Mouse (Mus musculus): ENCODE measurements at regions not wholly inside any gene's neighbourhood (a gene's known extent, or its start where the extent isn't known, plus 50 kb on each side); places are given as distances from the start of the nearest gene placed in this dataset.

DNA sequence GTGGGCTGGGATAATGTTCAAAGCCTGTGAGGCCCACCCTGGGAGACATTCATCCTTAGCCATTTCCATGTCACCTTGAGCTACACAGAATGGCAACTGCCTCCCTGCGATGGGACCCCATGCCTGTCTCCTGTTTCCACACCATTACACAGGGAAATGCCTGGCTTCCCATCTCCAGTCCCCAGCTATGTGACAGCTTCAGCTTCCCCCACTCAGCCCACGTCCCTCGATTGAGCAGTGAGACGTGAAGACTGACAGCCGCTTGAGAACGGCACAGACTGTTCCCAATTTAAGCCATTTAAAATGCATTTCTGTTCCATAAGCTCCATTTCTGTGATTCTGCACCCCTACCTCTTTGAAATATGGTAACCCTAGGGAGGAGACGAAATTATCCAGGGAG lies 243.1 kb upstream of the Vstm2b start:
- Histone ChIP-seq H3K27ac (ENCODE audit: insufficient read depth, low read depth, low read length) (no peak overlapping the region), H3K4me3 (ENCODE audit: low read depth, low read length) (no peak overlapping the region), H3K4me1 (ENCODE audit: control insufficient read depth, insufficient read depth, insufficient read length, low read length) (no peaks in the 10 kb centered on the region), H3K36me3 (ENCODE audit: control insufficient read depth, insufficient read depth, low read length) (no peaks in the 10 kb centered on the region), H3K27me3 (ENCODE audit: control insufficient read depth, insufficient read depth, low read length) (no peaks in the 10 kb centered on the region)
- 79% methylated on average over 7 of the region's 7 CpGs for WGBS
- TF ChIP-seq CTCF (IDR thresholded peaks at IDR 0.05; ENCODE audit: extremely low read depth, insufficient read length, insufficient replicate concordance, low read depth, low read length) (no peak), POLR2A (IDR thresholded peaks at IDR 0.05; ENCODE audit: low read depth, low read length) (no peak)

DNA sequence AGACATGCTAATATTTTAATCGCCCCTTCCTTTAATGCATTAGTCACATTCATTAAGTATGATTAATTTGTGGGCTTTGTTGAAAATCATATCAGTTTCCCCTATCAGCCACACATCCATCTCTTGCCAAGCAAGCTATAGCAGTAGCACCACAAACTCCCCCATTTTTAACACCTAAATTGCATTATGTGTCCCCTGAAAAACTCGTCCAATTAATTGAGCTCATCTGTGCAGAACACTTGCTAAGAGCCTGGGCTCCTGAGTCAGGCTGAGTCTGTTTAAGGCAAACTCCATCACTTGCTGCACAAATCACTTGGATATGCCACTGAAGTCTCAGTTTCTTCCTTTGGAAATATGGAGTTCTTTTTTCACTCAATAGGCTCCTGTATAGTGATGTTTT lies 242.7 kb upstream of the Vstm2b start:
- H3K4me3 ChIP-seq (ENCODE audit: low read depth, low read length), result no peak overlapping the region
- no peaks in the 10 kb centered on the region for H3K36me3 ChIP-seq (ENCODE audit: control insufficient read depth, insufficient read depth, low read length)
- no peaks in the 10 kb centered on the region for H3K4me1 ChIP-seq (ENCODE audit: control insufficient read depth, insufficient read depth, insufficient read length, low read length)
- no peak overlapping the region for H3K27ac ChIP-seq (ENCODE audit: insufficient read depth, low read depth, low read length)
- 86% methylated on average over 2 of the region's 2 CpGs for WGBS
- TF ChIP-seq POLR2A (IDR thresholded peaks at IDR 0.05; ENCODE audit: low read depth, low read length) (no peak), CTCF (IDR thresholded peaks at IDR 0.05; ENCODE audit: extremely low read depth, insufficient read length, insufficient replicate concordance, low read depth, low read length) (no peak)
- no peaks in the 10 kb centered on the region for H3K27me3 ChIP-seq (ENCODE audit: control insufficient read depth, insufficient read depth, low read length)

DNA sequence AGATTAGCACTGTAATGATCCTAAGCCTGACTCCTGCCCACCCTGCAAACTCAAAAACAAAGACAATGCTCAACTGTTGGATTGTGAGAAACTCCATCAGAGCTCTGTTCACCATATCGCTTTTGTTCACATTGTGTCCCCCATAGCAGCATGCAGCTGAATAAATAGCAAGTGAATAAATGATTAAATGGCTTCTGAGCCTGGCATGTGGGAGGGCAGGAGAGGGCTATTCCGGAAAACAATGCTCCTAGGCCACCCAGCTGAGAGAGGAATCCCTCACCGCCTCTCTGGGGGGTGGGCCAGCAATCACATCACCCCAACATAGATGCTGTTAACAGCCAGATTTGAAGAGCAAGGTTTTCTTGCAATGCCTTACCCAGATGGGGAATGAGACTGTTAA lies 238.5 kb upstream of the Vstm2b start:
- H3K36me3 ChIP-seq (ENCODE audit: control insufficient read depth, insufficient read depth, low read length), result no peaks in the 10 kb centered on the region
- H3K4me3 ChIP-seq (ENCODE audit: low read depth, low read length), result no peak overlapping the region
- TF ChIP-seq CTCF (IDR thresholded peaks at IDR 0.05; ENCODE audit: extremely low read depth, insufficient read length, insufficient replicate concordance, low read depth, low read length) (no peak), POLR2A (IDR thresholded peaks at IDR 0.05; ENCODE audit: low read depth, low read length) (no peak)
- H3K27ac ChIP-seq (ENCODE audit: insufficient read depth, low read depth, low read length), result no peak overlapping the region
- 37% methylated on average over 3 of the region's 3 CpGs for WGBS
- H3K27me3 ChIP-seq (ENCODE audit: control insufficient read depth, insufficient read depth, low read length), result no peaks in the 10 kb centered on the region
- no peaks in the 10 kb centered on the region for H3K4me1 ChIP-seq (ENCODE audit: control insufficient read depth, insufficient read depth, insufficient read length, low read length)

DNA sequence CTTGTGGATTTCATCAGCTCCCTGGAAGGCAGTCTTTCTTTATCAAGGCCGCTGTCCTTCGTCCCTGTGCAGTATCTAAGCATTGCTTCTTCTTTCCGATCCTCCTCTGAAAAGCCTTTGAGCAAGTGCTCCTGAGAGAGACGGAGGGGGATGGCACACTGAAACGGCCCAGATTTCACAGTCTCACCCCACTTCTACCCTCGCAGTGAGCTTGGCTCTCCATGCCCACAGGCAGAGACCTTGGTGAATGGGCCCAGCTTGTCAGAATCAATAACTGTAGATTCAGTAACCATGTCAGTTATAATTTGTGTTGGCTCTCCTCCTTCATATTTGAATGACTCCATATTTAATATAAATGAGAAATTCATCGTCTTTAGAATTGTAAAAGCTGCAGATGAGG lies 234.3 kb upstream of the Vstm2b start:
- Histone ChIP-seq H3K4me3 (ENCODE audit: low read depth, low read length) (no peak overlapping the region), H3K4me1 (ENCODE audit: control insufficient read depth, insufficient read depth, insufficient read length, low read length) (no peaks in the 10 kb centered on the region), H3K36me3 (ENCODE audit: control insufficient read depth, insufficient read depth, low read length) (no peaks in the 10 kb centered on the region), H3K27ac (ENCODE audit: insufficient read depth, low read depth, low read length) (no peak overlapping the region), H3K27me3 (ENCODE audit: control insufficient read depth, insufficient read depth, low read length) (no peaks in the 10 kb centered on the region)
- no peak for TF ChIP-seq CTCF (IDR thresholded peaks at IDR 0.05; ENCODE audit: extremely low read depth, insufficient read length, insufficient replicate concordance, low read depth, low read length)
- no peak for TF ChIP-seq POLR2A (IDR thresholded peaks at IDR 0.05; ENCODE audit: low read depth, low read length)
- WGBS, result 53% methylated on average over 7 of the region's 7 CpGs

DNA sequence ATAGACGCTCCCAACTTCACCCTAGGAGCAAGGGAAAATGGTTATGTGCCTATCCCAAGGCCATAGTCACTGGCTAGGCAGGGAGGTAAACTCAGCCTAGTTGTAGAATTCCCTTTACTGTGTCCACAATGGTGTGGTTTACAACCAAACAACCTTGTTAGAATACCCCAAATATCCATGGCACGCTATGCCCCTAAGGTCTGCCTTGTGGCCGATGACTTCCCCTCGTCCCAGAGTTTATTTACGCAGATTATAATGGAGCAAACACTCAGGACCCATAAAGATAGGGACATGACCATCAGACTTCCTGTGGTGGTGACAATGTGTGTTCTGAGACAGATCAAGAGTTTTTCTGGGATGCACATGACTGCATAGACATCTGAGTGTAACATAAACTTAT lies 231.5 kb upstream of the Vstm2b start:
- H3K36me3 ChIP-seq (ENCODE audit: control insufficient read depth, insufficient read depth, low read length), result no peaks in the 10 kb centered on the region
- H3K4me1 ChIP-seq (ENCODE audit: control insufficient read depth, insufficient read depth, insufficient read length, low read length), result no peaks in the 10 kb centered on the region
- no peaks in the 10 kb centered on the region for H3K27me3 ChIP-seq (ENCODE audit: control insufficient read depth, insufficient read depth, low read length)
- H3K27ac ChIP-seq (ENCODE audit: insufficient read depth, low read depth, low read length), result no peak overlapping the region
- H3K4me3 ChIP-seq (ENCODE audit: low read depth, low read length), result no peak overlapping the region
- WGBS, result 61% methylated on average over 5 of the region's 5 CpGs
- no peak for TF ChIP-seq CTCF (IDR thresholded peaks at IDR 0.05; ENCODE audit: extremely low read depth, insufficient read length, insufficient replicate concordance, low read depth, low read length)
- TF ChIP-seq POLR2A (IDR thresholded peaks at IDR 0.05; ENCODE audit: low read depth, low read length), result no peak

DNA sequence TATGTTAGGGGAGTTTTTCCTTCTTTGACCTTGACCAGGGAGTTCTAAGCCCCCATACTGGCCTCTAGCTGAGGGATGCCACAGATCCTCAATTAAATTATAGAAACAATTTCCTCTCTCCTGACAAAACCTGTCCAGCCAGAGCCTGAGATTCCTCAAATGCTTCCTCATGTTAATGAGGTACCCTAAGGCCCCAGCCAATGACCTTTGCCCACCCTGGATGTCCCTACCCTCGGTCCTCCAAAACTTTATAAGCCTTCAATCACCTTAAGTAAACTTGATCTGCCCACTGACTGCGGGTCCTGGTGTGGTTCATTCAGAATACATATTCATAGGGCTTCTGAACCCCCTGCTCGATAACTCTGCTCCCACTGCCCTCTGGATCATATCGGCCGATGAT lies 227.7 kb upstream of the Vstm2b start:
- no peaks in the 10 kb centered on the region for H3K36me3 ChIP-seq (ENCODE audit: control insufficient read depth, insufficient read depth, low read length)
- H3K4me3 ChIP-seq (ENCODE audit: low read depth, low read length), result no peak overlapping the region
- TF ChIP-seq POLR2A (IDR thresholded peaks at IDR 0.05; ENCODE audit: low read depth, low read length), result no peak
- no peak for TF ChIP-seq CTCF (IDR thresholded peaks at IDR 0.05; ENCODE audit: extremely low read depth, insufficient read length, insufficient replicate concordance, low read depth, low read length)
- no peaks in the 10 kb centered on the region for H3K4me1 ChIP-seq (ENCODE audit: control insufficient read depth, insufficient read depth, insufficient read length, low read length)
- no peak overlapping the region for H3K27ac ChIP-seq (ENCODE audit: insufficient read depth, low read depth, low read length)
- H3K27me3 ChIP-seq (ENCODE audit: control insufficient read depth, insufficient read depth, low read length), result no peaks in the 10 kb centered on the region
- 48% methylated on average over 5 of the region's 5 CpGs for WGBS

DNA sequence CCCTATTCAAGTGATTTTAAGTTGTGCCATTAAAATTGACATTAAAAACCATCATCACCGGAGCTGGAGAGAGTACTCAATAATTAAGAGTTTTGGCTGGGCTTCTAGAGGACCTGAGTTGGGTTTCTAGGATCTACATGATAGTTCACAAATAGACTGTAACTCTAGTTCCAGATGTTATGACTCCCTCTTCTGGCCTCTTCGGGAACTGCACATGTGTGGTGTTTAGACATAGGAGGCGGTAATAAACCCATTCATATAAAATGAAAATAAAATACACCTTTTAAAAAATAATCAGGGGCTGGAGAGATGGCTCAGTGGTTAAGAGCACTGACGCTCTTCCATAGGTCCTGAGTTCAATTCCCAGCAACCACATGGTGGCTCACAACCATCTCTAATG lies 227.1 kb upstream of the Vstm2b start:
- no peak overlapping the region for H3K4me3 ChIP-seq (ENCODE audit: low read depth, low read length)
- no peak overlapping the region for H3K27ac ChIP-seq (ENCODE audit: insufficient read depth, low read depth, low read length)
- H3K4me1 ChIP-seq (ENCODE audit: control insufficient read depth, insufficient read depth, insufficient read length, low read length), result no peaks in the 10 kb centered on the region
- 90% methylated on average over 4 of the region's 4 CpGs for WGBS
- TF ChIP-seq CTCF (IDR thresholded peaks at IDR 0.05; ENCODE audit: extremely low read depth, insufficient read length, insufficient replicate concordance, low read depth, low read length) (no peak), POLR2A (IDR thresholded peaks at IDR 0.05; ENCODE audit: low read depth, low read length) (no peak)
- no peaks in the 10 kb centered on the region for H3K36me3 ChIP-seq (ENCODE audit: control insufficient read depth, insufficient read depth, low read length)
- no peaks in the 10 kb centered on the region for H3K27me3 ChIP-seq (ENCODE audit: control insufficient read depth, insufficient read depth, low read length)

DNA sequence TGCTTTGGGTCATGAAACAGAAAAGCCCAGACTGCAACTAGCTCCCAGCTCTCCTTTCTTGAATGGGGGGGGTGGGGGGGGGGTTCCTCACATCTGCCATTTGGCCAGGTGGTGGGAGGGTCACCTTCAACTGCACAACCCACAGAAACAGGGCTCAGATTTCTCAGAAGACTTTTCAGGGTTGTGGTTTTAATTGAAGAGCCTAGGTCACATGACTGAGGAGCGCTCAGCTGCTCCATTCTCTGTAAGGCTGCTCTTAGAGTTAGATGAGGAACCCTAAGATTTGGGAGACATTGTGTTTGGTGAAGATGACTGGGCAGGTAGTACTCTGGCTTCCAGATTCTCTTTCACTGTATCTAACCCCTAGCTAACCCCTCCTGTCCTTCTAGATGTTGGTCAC lies 225.8 kb upstream of the Vstm2b start:
- H3K4me1 ChIP-seq (ENCODE audit: control insufficient read depth, insufficient read depth, insufficient read length, low read length), result no peaks in the 10 kb centered on the region
- 91% methylated on average over 1 of the region's 1 CpGs for WGBS
- no peak overlapping the region for H3K4me3 ChIP-seq (ENCODE audit: low read depth, low read length)
- TF ChIP-seq POLR2A (IDR thresholded peaks at IDR 0.05; ENCODE audit: low read depth, low read length) (no peak), CTCF (IDR thresholded peaks at IDR 0.05; ENCODE audit: extremely low read depth, insufficient read length, insufficient replicate concordance, low read depth, low read length) (no peak)
- no peaks in the 10 kb centered on the region for H3K27me3 ChIP-seq (ENCODE audit: control insufficient read depth, insufficient read depth, low read length)
- no peaks in the 10 kb centered on the region for H3K36me3 ChIP-seq (ENCODE audit: control insufficient read depth, insufficient read depth, low read length)
- no peak overlapping the region for H3K27ac ChIP-seq (ENCODE audit: insufficient read depth, low read depth, low read length)

All from small intestine, adult 2 months (tissue).